Mouse (Mus musculus): ENCODE results near the gene Ipcef1. TPM values are rescaled to one million over a fixed set of nuclear protein-coding genes. Genes with fewer than 3 reads are reported as not detected.
A peak's percentile ranks its signal among the peaks of the same experiment; 100 is the strongest.

The Ipcef1 gene
- polyA plus RNA-seq (2015; fragmentation: Nextera tagmentation; extraction: Ambion mirVana) = 0.30 and 0.35 TPM in 2 replicates

DNA sequence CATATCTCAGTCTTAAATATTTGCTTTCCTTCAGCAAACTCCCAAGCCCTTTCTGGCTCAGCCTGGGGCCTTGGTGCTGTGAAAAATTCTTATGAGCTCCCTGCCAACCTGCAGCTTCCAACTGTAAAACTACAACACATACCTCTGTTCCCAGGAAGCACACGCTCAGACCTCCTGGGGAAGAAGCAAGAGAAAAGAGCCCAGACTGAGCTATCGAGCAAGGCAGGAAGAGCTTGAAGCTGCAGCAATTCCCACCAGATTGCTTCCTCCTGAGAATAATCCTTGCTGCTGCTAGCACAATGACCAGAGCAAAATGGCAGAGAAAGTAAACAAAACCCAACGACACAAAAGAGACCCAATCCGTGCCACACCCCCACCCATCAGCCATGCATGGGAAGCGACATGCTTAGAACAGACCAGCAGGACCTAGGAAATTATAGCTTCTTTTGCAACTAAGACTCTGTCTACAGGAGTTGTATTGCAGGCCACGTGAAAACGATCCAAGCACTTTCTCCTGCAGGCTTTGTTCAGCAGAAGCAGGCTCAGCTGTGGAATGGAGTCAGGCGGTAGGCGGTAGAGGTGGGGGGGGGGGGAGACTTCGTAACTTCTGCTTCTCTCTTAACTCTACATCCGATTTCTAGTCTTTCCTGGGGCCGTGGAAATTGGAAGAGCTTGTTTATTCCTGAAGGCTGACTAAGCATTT, at the start of gene Ipcef1:
Gene Ipcef1 (minus strand): TSS at position 164 of the 703 bp plus-strand sequence.
- Histone ChIP-seq H3K36me3 (ENCODE audit: control insufficient read depth, insufficient read depth, low read length) (no peaks in the 10 kb centered on the region), H3K27me3 (ENCODE audit: control insufficient read depth, insufficient read depth, low read length) (no peaks in the 10 kb centered on the region), H3K9ac (ENCODE audit: low read length) (no peak within 1 kb of the TSS; the same call in 1 of the 2 replicates), H3K27ac (replicated peaks) (peak within 1 kb of the TSS; percentile 79), H3K4me2 (replicated peaks; ENCODE audit: low read depth) (peak within 1 kb of the TSS; percentile 30; the same call in 1 of the 2 replicates), H3K4me3 (ENCODE audit: low read depth, low read length) (no peak within 1 kb of the TSS; the same call in 1 of the 2 replicates), H3K4me1 (replicated peaks; ENCODE audit: control insufficient read depth, insufficient read depth) (no peaks in the 10 kb centered on the region; the same call in 1 of the 2 replicates), H3K9me3 (ENCODE audit: control insufficient read depth, low read length) (no peaks in the 10 kb centered on the region)
- no peak for TF ChIP-seq EP300 (optimal IDR thresholded peaks at IDR 0.05)
- TF ChIP-seq CTCF (IDR thresholded peaks at IDR 0.05; ENCODE audit: low read depth) = no peak
- 8% methylated on average over 12 of the region's 12 CpGs for WGBS
- DNase-seq (ENCODE audit: low spot score) (peak; percentile 50), ATAC-seq (ENCODE audit: low FRiP score, low TSS enrichment) (peak; percentile 76)

DNA sequence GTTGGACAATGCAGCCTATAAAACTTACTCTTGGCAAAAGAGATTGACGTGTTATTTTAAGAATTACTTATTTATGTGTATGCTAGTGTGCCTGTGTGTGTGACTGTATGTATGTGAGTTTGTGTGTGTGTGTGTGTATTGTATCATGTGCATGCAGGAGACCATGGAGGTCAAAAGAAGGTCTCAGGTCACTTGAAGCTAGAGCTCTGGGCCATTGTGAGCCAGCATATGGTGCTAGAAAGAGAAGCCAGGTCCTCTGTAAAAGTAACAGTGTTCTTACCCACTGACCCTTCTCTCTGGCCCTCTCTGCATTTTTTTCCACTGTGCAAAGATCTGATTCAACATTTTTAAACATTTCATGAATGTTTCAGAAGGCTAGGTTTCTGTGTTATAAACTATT, 25.7 kb upstream of the Ipcef1 start:
- DNase-seq (ENCODE audit: low spot score) (no peak), ATAC-seq (ENCODE audit: low FRiP score, low TSS enrichment) (no peak)
- Histone ChIP-seq H3K36me3 (ENCODE audit: control insufficient read depth, insufficient read depth, low read length) (no peaks in the 10 kb centered on the region), H3K4me1 (replicated peaks; ENCODE audit: control insufficient read depth, insufficient read depth) (no peaks in the 10 kb centered on the region), H3K9me3 (ENCODE audit: control insufficient read depth, low read length) (no peaks in the 10 kb centered on the region), H3K4me2 (replicated peaks; ENCODE audit: low read depth) (no peak overlapping the region), H3K9ac (ENCODE audit: low read length) (no peak overlapping the region), H3K4me3 (ENCODE audit: low read depth, low read length) (no peak overlapping the region), H3K27me3 (ENCODE audit: control insufficient read depth, insufficient read depth, low read length) (no peaks in the 10 kb centered on the region), H3K27ac (replicated peaks) (no peak overlapping the region)
- WGBS = 75% methylated on average over 1 of the region's 1 CpGs
- no peak for TF ChIP-seq EP300 (optimal IDR thresholded peaks at IDR 0.05)
- no peak for TF ChIP-seq CTCF (IDR thresholded peaks at IDR 0.05; ENCODE audit: low read depth)

DNA sequence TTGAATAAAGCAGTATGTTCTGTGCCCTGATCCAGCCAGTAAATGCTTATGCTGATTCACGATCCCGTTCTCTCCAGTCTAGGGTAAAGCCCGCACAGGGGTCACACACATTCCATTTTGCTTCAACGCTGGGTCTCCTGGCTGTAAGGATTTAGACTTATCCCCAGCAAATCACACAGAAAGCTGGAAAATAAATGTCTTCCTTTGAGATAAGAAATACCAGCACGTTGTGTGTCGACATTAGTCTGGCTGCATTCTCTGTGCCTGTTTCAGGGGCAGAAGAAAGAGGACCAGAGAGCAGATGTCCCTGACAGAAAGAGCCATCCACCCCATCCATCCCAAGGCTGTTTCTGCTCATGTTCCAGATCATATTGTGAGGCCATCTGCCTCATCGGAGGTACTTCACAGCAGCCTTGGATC, 25.1 kb upstream of the Ipcef1 start:
- Histone ChIP-seq H3K27ac (replicated peaks) (no peak overlapping the region), H3K4me2 (replicated peaks; ENCODE audit: low read depth) (no peak overlapping the region)
- no peak for ATAC-seq (ENCODE audit: low FRiP score, low TSS enrichment)

GRCm38 (mm10) chr10:7076662-7077211, 24.5 kb upstream of the Ipcef1 start:
- no peak for ATAC-seq (ENCODE audit: low FRiP score, low TSS enrichment)

More for the DNA sequence above, 25.1 kb upstream of the Ipcef1 start:
- no peaks in the 10 kb centered on the region for H3K36me3 ChIP-seq (ENCODE audit: control insufficient read depth, insufficient read depth, low read length)
- H3K4me3 ChIP-seq (ENCODE audit: low read depth, low read length) = no peak overlapping the region
- H3K9ac ChIP-seq (ENCODE audit: low read length) = no peak overlapping the region
- TF ChIP-seq EP300 (optimal IDR thresholded peaks at IDR 0.05) = no peak
- no peak for TF ChIP-seq CTCF (IDR thresholded peaks at IDR 0.05; ENCODE audit: low read depth)
- no peaks in the 10 kb centered on the region for H3K9me3 ChIP-seq (ENCODE audit: control insufficient read depth, low read length)
- no peaks in the 10 kb centered on the region for H3K27me3 ChIP-seq (ENCODE audit: control insufficient read depth, insufficient read depth, low read length)
- H3K4me1 ChIP-seq (replicated peaks; ENCODE audit: control insufficient read depth, insufficient read depth) = no peaks in the 10 kb centered on the region
- 45% methylated on average over 7 of the region's 7 CpGs for WGBS
- no peak for DNase-seq (ENCODE audit: low spot score)

DNA sequence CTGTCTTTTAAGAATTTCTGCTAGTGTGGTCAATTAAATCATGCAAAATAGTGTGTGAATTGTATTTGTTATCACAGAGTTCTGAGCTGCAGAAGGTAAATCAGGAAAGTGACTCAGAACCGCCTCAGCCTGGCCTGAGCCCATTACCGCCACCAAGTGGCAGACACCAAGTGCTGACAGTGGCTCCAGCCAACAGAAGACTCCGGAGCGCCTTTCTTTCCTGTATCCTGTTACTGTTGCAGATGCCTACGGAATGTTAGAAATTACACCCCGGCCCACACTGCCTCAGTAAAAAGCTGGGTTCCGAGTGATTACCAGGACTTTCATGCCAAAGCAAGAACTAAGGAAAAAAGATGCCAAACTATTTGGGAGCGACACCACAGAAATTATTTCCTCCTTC, 23.9 kb upstream of the Ipcef1 start:
- DNase-seq (ENCODE audit: low spot score) = peak; percentile 77
- peak; percentile 86 for ATAC-seq (ENCODE audit: low FRiP score, low TSS enrichment)
- WGBS = 7% methylated on average over 8 of the region's 8 CpGs
- H3K9me3 ChIP-seq (ENCODE audit: control insufficient read depth, low read length) = no peaks in the 10 kb centered on the region
- H3K9ac ChIP-seq (ENCODE audit: low read length) = no peak overlapping the region
- H3K4me3 ChIP-seq (ENCODE audit: low read depth, low read length) = no peak overlapping the region
- H3K4me1 ChIP-seq (replicated peaks; ENCODE audit: control insufficient read depth, insufficient read depth) = no peaks in the 10 kb centered on the region
- TF ChIP-seq CTCF (IDR thresholded peaks at IDR 0.05; ENCODE audit: low read depth) (peak; percentile 94), EP300 (optimal IDR thresholded peaks at IDR 0.05) (no peak)
- no peaks in the 10 kb centered on the region for H3K36me3 ChIP-seq (ENCODE audit: control insufficient read depth, insufficient read depth, low read length)
- H3K27ac ChIP-seq (replicated peaks) = no peak overlapping the region
- H3K27me3 ChIP-seq (ENCODE audit: control insufficient read depth, insufficient read depth, low read length) = no peaks in the 10 kb centered on the region
- H3K4me2 ChIP-seq (replicated peaks; ENCODE audit: low read depth) = peak overlapping the region; percentile 6; the same call in 1 of the 2 replicates

More at GRCm38 (mm10) chr10:7076662-7077211, 24.5 kb upstream of the Ipcef1 start:
- Histone ChIP-seq H3K27me3 (ENCODE audit: control insufficient read depth, insufficient read depth, low read length) (no peaks in the 10 kb centered on the region), H3K4me1 (replicated peaks; ENCODE audit: control insufficient read depth, insufficient read depth) (no peaks in the 10 kb centered on the region), H3K9me3 (ENCODE audit: control insufficient read depth, low read length) (no peaks in the 10 kb centered on the region), H3K4me3 (ENCODE audit: low read depth, low read length) (no peak overlapping the region), H3K4me2 (replicated peaks; ENCODE audit: low read depth) (peak overlapping the region; percentile 6; the same call in 1 of the 2 replicates), H3K9ac (ENCODE audit: low read length) (no peak overlapping the region), H3K36me3 (ENCODE audit: control insufficient read depth, insufficient read depth, low read length) (no peaks in the 10 kb centered on the region), H3K27ac (replicated peaks) (no peak overlapping the region; the same call in 1 of the 2 replicates)
- 24% methylated on average over 7 of the region's 8 CpGs for WGBS
- TF ChIP-seq EP300 (optimal IDR thresholded peaks at IDR 0.05) = no peak
- no peak for TF ChIP-seq CTCF (IDR thresholded peaks at IDR 0.05; ENCODE audit: low read depth)
- no peak for DNase-seq (ENCODE audit: low spot score)

DNA sequence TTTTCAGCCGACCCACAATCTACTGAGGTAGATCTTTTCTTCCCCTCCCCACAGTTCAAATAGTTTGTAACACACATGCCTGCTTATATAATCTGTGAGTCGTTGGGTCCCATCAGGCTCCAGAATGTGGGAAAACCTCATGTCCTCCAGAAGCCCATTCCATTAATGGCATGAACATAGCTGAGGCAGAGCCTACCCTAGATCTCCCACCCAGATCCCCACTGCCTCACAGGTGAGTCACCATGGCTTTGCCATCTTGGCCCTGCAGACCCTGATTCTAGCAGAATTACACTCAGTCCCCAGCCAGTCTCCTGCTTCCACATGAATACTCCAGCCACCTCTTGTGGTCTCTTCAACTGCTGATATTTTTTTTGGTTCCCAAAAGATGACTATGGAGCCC, 23.4 kb upstream of the Ipcef1 start:
- Histone ChIP-seq H3K27me3 (ENCODE audit: control insufficient read depth, insufficient read depth, low read length) (no peaks in the 10 kb centered on the region), H3K4me2 (replicated peaks; ENCODE audit: low read depth) (no peak overlapping the region), H3K9ac (ENCODE audit: low read length) (no peak overlapping the region), H3K9me3 (ENCODE audit: control insufficient read depth, low read length) (no peaks in the 10 kb centered on the region), H3K4me3 (ENCODE audit: low read depth, low read length) (no peak overlapping the region), H3K4me1 (replicated peaks; ENCODE audit: control insufficient read depth, insufficient read depth) (no peaks in the 10 kb centered on the region), H3K27ac (replicated peaks) (no peak overlapping the region), H3K36me3 (ENCODE audit: control insufficient read depth, insufficient read depth, low read length) (no peaks in the 10 kb centered on the region)
- no peak for DNase-seq (ENCODE audit: low spot score)
- 76% methylated on average over 2 of the region's 2 CpGs for WGBS
- ATAC-seq (ENCODE audit: low FRiP score, low TSS enrichment) = no peak
- no peak for TF ChIP-seq EP300 (optimal IDR thresholded peaks at IDR 0.05)
- no peak for TF ChIP-seq CTCF (IDR thresholded peaks at IDR 0.05; ENCODE audit: low read depth)
